Mouse (Mus musculus): ENCODE results near the gene Kmt5a. TPM values are rescaled to one million over a fixed set of nuclear protein-coding genes. Genes with fewer than 3 reads are reported as not detected.
"Not testable (repeated sequence)": the region's sequence is repeated elsewhere in the genome, so short reads cannot be mapped to it uniquely, and the experiment has no call there.

Kmt5a gene
- polyA plus RNA-seq, 1 experiment = 76.5 TPM

GRCm38 (mm10) chr5:124453339-124454081, 13.8 kb downstream of the Kmt5a start:
- H3K27ac ChIP-seq (ENCODE audit: control insufficient read depth, insufficient read depth, low read length) = no peak overlapping the region
- peaks cover 88% of the 10 kb centered on the region for H3K36me3 ChIP-seq (ENCODE audit: control insufficient read depth, insufficient read depth, low read length)
- 93% methylated on average over 13 of the region's 13 CpGs for WGBS
- no peak overlapping the region for H3K4me3 ChIP-seq (ENCODE audit: control insufficient read depth, insufficient read depth, low read length)
- TF ChIP-seq CTCF (IDR thresholded peaks at IDR 0.05; ENCODE audit: borderline replicate concordance, control insufficient read depth, extremely low read depth, insufficient read depth, low read length, poor library complexity) (no peak), POLR2A (IDR thresholded peaks at IDR 0.05; ENCODE audit: control insufficient read depth, extremely low read depth, insufficient read depth, low read length, poor library complexity) (no peak)
- H3K4me1 ChIP-seq (replicated peaks; ENCODE audit: control insufficient read depth, insufficient read depth, low read length) = no peaks in the 10 kb centered on the region
- DNase-seq = no peak
- no peaks in the 10 kb centered on the region for H3K27me3 ChIP-seq (ENCODE audit: control insufficient read depth, insufficient read depth, low read length)

- no peak overlapping the region for H3K27ac ChIP-seq (ENCODE audit: control insufficient read depth, insufficient read depth, low read length)
- no peaks in the 10 kb centered on the region for H3K4me1 ChIP-seq (replicated peaks; ENCODE audit: control insufficient read depth, insufficient read depth, low read length)
- no peak for TF ChIP-seq POLR2A (IDR thresholded peaks at IDR 0.05; ENCODE audit: control insufficient read depth, extremely low read depth, insufficient read depth, low read length, poor library complexity)
- TF ChIP-seq CTCF (IDR thresholded peaks at IDR 0.05; ENCODE audit: borderline replicate concordance, control insufficient read depth, extremely low read depth, insufficient read depth, low read length, poor library complexity) = no peak
- no peak for DNase-seq
- H3K27me3 ChIP-seq (ENCODE audit: control insufficient read depth, insufficient read depth, low read length) = no peaks in the 10 kb centered on the region
- H3K4me3 ChIP-seq (ENCODE audit: control insufficient read depth, insufficient read depth, low read length) = no peak overlapping the region
- peaks cover 88% of the 10 kb centered on the region for H3K36me3 ChIP-seq (ENCODE audit: control insufficient read depth, insufficient read depth, low read length)
- 97% methylated on average over 1 of the region's 1 CpGs for WGBS
Observed at GRCm38 (mm10) chr5:124454082-124454419, 14.3 kb downstream of the Kmt5a start.

DNA sequence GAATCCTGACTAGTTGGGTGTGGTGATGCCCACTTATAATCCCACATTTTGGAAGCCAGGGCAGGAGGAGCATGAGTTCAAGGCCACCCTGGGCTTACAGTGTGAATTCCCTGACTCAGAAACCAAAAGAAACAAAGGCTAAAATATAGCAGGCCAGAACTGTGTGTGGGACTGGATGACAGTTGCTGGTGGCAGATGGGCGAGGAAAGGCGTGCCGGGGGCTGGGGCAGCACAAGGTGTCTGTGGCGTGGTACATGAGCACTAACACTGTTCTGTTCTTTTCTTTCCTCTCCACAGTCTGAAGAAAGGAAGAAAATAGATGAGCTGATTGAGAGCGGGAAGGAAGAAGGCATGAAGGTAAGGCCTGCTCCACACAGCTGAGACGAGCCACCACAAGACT, 17.0 kb downstream of the Kmt5a start:
- TF ChIP-seq POLR2A (IDR thresholded peaks at IDR 0.05; ENCODE audit: control insufficient read depth, extremely low read depth, insufficient read depth, low read length, poor library complexity) = no peak
- no peak for TF ChIP-seq CTCF (IDR thresholded peaks at IDR 0.05; ENCODE audit: borderline replicate concordance, control insufficient read depth, extremely low read depth, insufficient read depth, low read length, poor library complexity)
- 98% methylated on average over 6 of the region's 6 CpGs for WGBS
- Histone ChIP-seq H3K27ac (ENCODE audit: control insufficient read depth, insufficient read depth, low read length) (no peak overlapping the region), H3K27me3 (ENCODE audit: control insufficient read depth, insufficient read depth, low read length) (no peaks in the 10 kb centered on the region), H3K36me3 (ENCODE audit: control insufficient read depth, insufficient read depth, low read length) (peaks cover 91% of the 10 kb centered on the region), H3K4me3 (ENCODE audit: control insufficient read depth, insufficient read depth, low read length) (no peak overlapping the region), H3K4me1 (replicated peaks; ENCODE audit: control insufficient read depth, insufficient read depth, low read length) (no peaks in the 10 kb centered on the region)
- DNase-seq = no peak

DNA sequence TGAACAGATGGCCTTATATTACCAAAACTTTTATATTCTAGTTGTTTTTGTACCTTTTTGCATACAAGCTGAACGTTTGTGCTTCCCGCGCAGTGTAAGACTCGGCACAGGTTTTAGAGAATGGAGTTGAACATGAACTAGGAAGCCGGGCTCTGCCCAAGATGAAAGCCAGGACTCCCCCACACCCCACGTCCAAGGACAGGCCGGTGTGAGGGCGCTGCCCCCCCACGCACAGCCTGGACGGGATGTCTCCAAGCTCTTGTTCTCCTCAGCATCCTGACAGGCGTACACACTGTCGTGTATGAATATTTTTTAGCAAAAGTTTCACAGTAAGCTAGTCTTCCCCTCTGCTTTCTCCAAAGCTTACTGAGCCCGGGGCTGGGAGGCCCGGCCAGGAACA, 21.2 kb downstream of the Kmt5a start:
- WGBS = 96% methylated on average over 14 of the region's 14 CpGs
- not testable (repeated sequence) for H3K27ac ChIP-seq (ENCODE audit: control insufficient read depth, insufficient read depth, low read length); H3K27me3 ChIP-seq (ENCODE audit: control insufficient read depth, insufficient read depth, low read length); H3K4me3 ChIP-seq (ENCODE audit: control insufficient read depth, insufficient read depth, low read length); H3K4me1 ChIP-seq (replicated peaks; ENCODE audit: control insufficient read depth, insufficient read depth, low read length); DNase-seq
- H3K36me3 ChIP-seq (ENCODE audit: control insufficient read depth, insufficient read depth, low read length) = peaks cover 78% of the 10 kb centered on the region

- Histone ChIP-seq H3K4me3 (ENCODE audit: control insufficient read depth, insufficient read depth, low read length) (no peak overlapping the region), H3K4me1 (replicated peaks; ENCODE audit: control insufficient read depth, insufficient read depth, low read length) (no peaks in the 10 kb centered on the region), H3K36me3 (ENCODE audit: control insufficient read depth, insufficient read depth, low read length) (peaks cover 67% of the 10 kb centered on the region), H3K27ac (ENCODE audit: control insufficient read depth, insufficient read depth, low read length) (no peak overlapping the region), H3K27me3 (ENCODE audit: control insufficient read depth, insufficient read depth, low read length) (no peaks in the 10 kb centered on the region)
- TF ChIP-seq POLR2A (IDR thresholded peaks at IDR 0.05; ENCODE audit: control insufficient read depth, extremely low read depth, insufficient read depth, low read length, poor library complexity) = no peak
- no peak for TF ChIP-seq CTCF (IDR thresholded peaks at IDR 0.05; ENCODE audit: borderline replicate concordance, control insufficient read depth, extremely low read depth, insufficient read depth, low read length, poor library complexity)
- no peak for DNase-seq
- WGBS = 94% methylated on average over 8 of the region's 8 CpGs
Observed at GRCm38 (mm10) chr5:124462297-124463025, 22.7 kb downstream of the Kmt5a start.

DNA sequence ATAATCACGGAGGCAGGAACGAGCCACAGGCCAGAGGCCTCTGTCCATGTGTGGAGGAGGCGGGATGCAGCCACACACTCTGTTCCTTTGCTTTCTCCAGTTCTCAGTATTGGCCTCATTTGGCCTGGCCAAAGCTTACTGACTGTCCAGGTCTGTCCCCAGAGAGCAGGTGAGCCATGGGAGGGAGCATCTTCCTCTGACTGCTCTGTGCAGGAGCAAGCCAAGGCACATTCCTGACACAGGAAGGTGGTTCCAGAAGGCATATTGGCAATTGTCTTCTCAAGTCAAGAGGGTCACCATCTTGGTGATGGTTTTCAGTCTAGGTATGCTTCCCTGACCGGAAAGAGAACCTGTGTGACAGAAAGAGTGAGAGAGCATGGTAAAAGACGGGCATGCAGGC, 23.7 kb downstream of the Kmt5a start:
- no peak for DNase-seq
- no peak overlapping the region for H3K27ac ChIP-seq (ENCODE audit: control insufficient read depth, insufficient read depth, low read length)
- 96% methylated on average over 5 of the region's 5 CpGs for WGBS
- no peaks in the 10 kb centered on the region for H3K27me3 ChIP-seq (ENCODE audit: control insufficient read depth, insufficient read depth, low read length)
- TF ChIP-seq POLR2A (IDR thresholded peaks at IDR 0.05; ENCODE audit: control insufficient read depth, extremely low read depth, insufficient read depth, low read length, poor library complexity) (no peak), CTCF (IDR thresholded peaks at IDR 0.05; ENCODE audit: borderline replicate concordance, control insufficient read depth, extremely low read depth, insufficient read depth, low read length, poor library complexity) (no peak)
- H3K4me1 ChIP-seq (replicated peaks; ENCODE audit: control insufficient read depth, insufficient read depth, low read length) = no peaks in the 10 kb centered on the region
- no peak overlapping the region for H3K4me3 ChIP-seq (ENCODE audit: control insufficient read depth, insufficient read depth, low read length)
- peaks cover 66% of the 10 kb centered on the region for H3K36me3 ChIP-seq (ENCODE audit: control insufficient read depth, insufficient read depth, low read length)
